Mouse (Mus musculus) forebrain, embryonic 11.5 days (tissue): ENCODE results near the gene Bbip1. TPM values are rescaled to one million over a fixed set of nuclear protein-coding genes. Genes with fewer than 3 reads are reported as not detected.
"Not testable (repeated sequence)": the region's sequence is repeated elsewhere in the genome, so short reads cannot be mapped to it uniquely, and the experiment has no call there.

ENCODE experiments used
- ATAC-seq: fragments of 200-750 bp; cut with Nextera tagmentation; replicated peaks from 2 replicates; pipeline ENCODE4 v1.8.0; 2017; ENCODE audit warnings: moderate TSS enrichment; ENCODE audit not compliant: low FRiP score
- DNase-seq: peaks from one replicate; pipeline ENCODE4 v3.0.0-alpha.2; 2017; ENCODE audit warnings: low spot score
- H3K27ac ChIP-seq: fragments of 300-500 bp; sonication (generic); 2 replicates; pipeline ENCODE4 v1.5.1; 2014; ENCODE audit warnings: low read depth, low read length
- H3K27me3 ChIP-seq: fragments of 300-500 bp; sonication (generic); 2 replicates; pipeline ENCODE4 v1.6.1; 2014; ENCODE audit warnings: mild to moderate bottlenecking, low read length, mixed read lengths; ENCODE audit not compliant: control insufficient read depth, insufficient read depth
- H3K36me3 ChIP-seq: fragments of 300-500 bp; sonication (generic); 2 replicates; pipeline ENCODE4 v1.6.1; 2014; ENCODE audit warnings: mild to moderate bottlenecking, low read length, moderate library complexity, mixed read lengths; ENCODE audit not compliant: control insufficient read depth, insufficient read depth
- H3K4me1 ChIP-seq: fragments of 300-500 bp; sonication (generic); replicated peaks from 2 replicates; pipeline ENCODE4 v1.6.1; 2014; ENCODE audit warnings: low read length, mixed read lengths; ENCODE audit not compliant: control insufficient read depth, insufficient read depth
- H3K4me2 ChIP-seq: fragments of 300-500 bp; sonication (generic); 2 replicates; pipeline ENCODE4 v1.6.1; 2014; ENCODE audit warnings: low read depth, mild to moderate bottlenecking, low read length, moderate library complexity, mixed read lengths; ENCODE audit not compliant: severe bottlenecking
- H3K4me3 ChIP-seq: fragments of 300-500 bp; sonication (generic); 2 replicates; pipeline ENCODE4 v1.5.1; 2014; ENCODE audit warnings: low read depth, low read length
- H3K9ac ChIP-seq: fragments of 300-500 bp; sonication (generic); 2 replicates; pipeline ENCODE4 v1.6.1; 2014; ENCODE audit warnings: low read length
- H3K9me3 ChIP-seq: fragments of 300-500 bp; sonication (generic); 2 replicates; pipeline ENCODE4 v1.6.1; 2016; ENCODE audit warnings: low read length, mixed read lengths; ENCODE audit not compliant: control insufficient read depth
- WGBS: fragments of 180-500 bp; shearing (Covaris S2); extraction: QIAGEN DNeasy Blood & Tissue Kit; methylation state at CpG from one replicate; pipeline ENCODE4 v1.1.7; 2014; 5-methylcytosine and 5-hydroxymethylcytosine counted together
- polyA plus RNA-seq: library from polyadenylated mRNA; unstranded; fragments of >200 nt; fragmentation: Nextera tagmentation; extraction: Ambion mirVana; gene quantifications from 2 replicates; pipeline ENCODE4 v1.2.1, GENCODE M21; 2014

The Bbip1 gene
- polyA plus RNA-seq, 1 experiment from 2014 or later, result 138 TPM

GRCm38 (mm10) chr19:53914950-53915349, 29.5 kb downstream of the Bbip1 start:
- Histone ChIP-seq H3K27ac (no peak overlapping the region), H3K36me3 (no peaks in the 10 kb centered on the region; the same call in 1 of the 2 replicates), H3K27me3 (no peaks in the 10 kb centered on the region), H3K9ac (no peak overlapping the region), H3K9me3 (no peaks in the 10 kb centered on the region), H3K4me2 (no peak overlapping the region), H3K4me3 (no peak overlapping the region), H3K4me1 (no peaks in the 10 kb centered on the region)
- WGBS, result over 99% methylated on average over 4 of the region's 4 CpGs
- ATAC-seq (no peak), DNase-seq (no peak)

GRCm38 (mm10) chr19:53906703-53907070, 37.7 kb downstream of the Bbip1 start:
- not testable (repeated sequence) for H3K27me3 ChIP-seq, H3K4me3 ChIP-seq, H3K9ac ChIP-seq, H3K36me3 ChIP-seq, H3K27ac ChIP-seq, H3K4me1 ChIP-seq, DNase-seq, H3K9me3 ChIP-seq, H3K4me2 ChIP-seq, ATAC-seq

GRCm38 (mm10) chr19:53906033-53906702, 38.3 kb downstream of the Bbip1 start:
- H3K4me3 ChIP-seq, result no peak overlapping the region
- H3K4me2 ChIP-seq, result no peak overlapping the region
- WGBS, result 78% methylated on average over 6 of the region's 6 CpGs
- H3K27me3 ChIP-seq, result no peaks in the 10 kb centered on the region
- DNase-seq (peak; percentile 19), ATAC-seq (no peak)
- no peak overlapping the region for H3K27ac ChIP-seq
- no peak overlapping the region for H3K9ac ChIP-seq
- H3K9me3 ChIP-seq, result no peaks in the 10 kb centered on the region
- no peaks in the 10 kb centered on the region; the same call in 1 of the 2 replicates for H3K4me1 ChIP-seq
- H3K36me3 ChIP-seq, result no peaks in the 10 kb centered on the region

- no peak for ATAC-seq
- no peaks in the 10 kb centered on the region for H3K9me3 ChIP-seq
- WGBS, result 84% methylated on average over 7 of the region's 7 CpGs
Measured at GRCm38 (mm10) chr19:53904833-53905480, 39.5 kb downstream of the Bbip1 start.

GRCm38 (mm10) chr19:53903507-53904321, 40.7 kb downstream of the Bbip1 start:
- Histone ChIP-seq H3K36me3 (no peaks in the 10 kb centered on the region), H3K9ac (peak overlapping the region; percentile 81), H3K27ac (peak overlapping the region; percentile 54), H3K9me3 (no peaks in the 10 kb centered on the region), H3K27me3 (no peaks in the 10 kb centered on the region), H3K4me3 (peak overlapping the region; percentile 84), H3K4me1 (no peaks in the 10 kb centered on the region; the same call in 1 of the 2 replicates), H3K4me2 (peak overlapping the region; percentile 74)
- no peak for DNase-seq
- WGBS, result under 1% methylated on average over 66 of the region's 83 CpGs
- ATAC-seq, result peak; percentile 72

More at GRCm38 (mm10) chr19:53904833-53905480, 39.5 kb downstream of the Bbip1 start:
- DNase-seq, result peak; percentile 4
- no peaks in the 10 kb centered on the region; the same call in 1 of the 2 replicates for H3K4me1 ChIP-seq
- H3K36me3 ChIP-seq, result no peaks in the 10 kb centered on the region
- H3K4me3 ChIP-seq, result peak overlapping the region; percentile 84; the same call in 1 of the 2 replicates
- no peaks in the 10 kb centered on the region for H3K27me3 ChIP-seq
- H3K9ac ChIP-seq, result no peak overlapping the region
- peak overlapping the region; percentile 74; the same call in 1 of the 2 replicates for H3K4me2 ChIP-seq
- H3K27ac ChIP-seq, result no peak overlapping the region

GRCm38 (mm10) chr19:53902739-53903487, 41.5 kb downstream of the Bbip1 start:
- Histone ChIP-seq H3K4me3 (peak overlapping the region; percentile 84), H3K36me3 (no peaks in the 10 kb centered on the region), H3K4me2 (peak overlapping the region; percentile 74), H3K27me3 (no peaks in the 10 kb centered on the region), H3K27ac (peak overlapping the region; percentile 55), H3K4me1 (no peaks in the 10 kb centered on the region; the same call in 1 of the 2 replicates), H3K9me3 (no peaks in the 10 kb centered on the region), H3K9ac (peak overlapping the region; percentile 81)
- DNase-seq, result peak; percentile 100
- under 1% methylated on average over 60 of the region's 61 CpGs for WGBS
- peak; percentile 99 for ATAC-seq

GRCm38 (mm10) chr19:53901931-53902738, 42.3 kb downstream of the Bbip1 start:
- no peaks in the 10 kb centered on the region; the same call in 1 of the 2 replicates for H3K4me1 ChIP-seq
- H3K27me3 ChIP-seq, result no peaks in the 10 kb centered on the region
- peak; percentile 44 for DNase-seq
- peak overlapping the region; percentile 81 for H3K9ac ChIP-seq
- H3K4me3 ChIP-seq, result peak overlapping the region; percentile 84
- H3K36me3 ChIP-seq, result no peaks in the 10 kb centered on the region
- 64% methylated on average over 15 of the region's 15 CpGs for WGBS
- peak overlapping the region; percentile 74 for H3K4me2 ChIP-seq
- ATAC-seq, result no peak
- no peaks in the 10 kb centered on the region for H3K9me3 ChIP-seq
- H3K27ac ChIP-seq, result no peak overlapping the region; the same call in 1 of the 2 replicates
